Mouse (Mus musculus) kidney, embryonic 14.5 days (tissue): Measurements from ENCODE around the gene Pxylp1. TPM values are rescaled to one million over a fixed set of nuclear protein-coding genes. Genes with fewer than 3 reads are reported as not detected.

Experiments used
- ATAC-seq: fragments of 200-750 bp; cut with Nextera tagmentation; 2 replicates; pipeline ENCODE4 v1.8.0; 2017; ENCODE audit warnings: moderate number of reproducible peaks, mild to moderate bottlenecking, moderate TSS enrichment, moderate library complexity; ENCODE audit not compliant: low FRiP score, low TSS enrichment
- H3K27ac ChIP-seq: fragments of 300-500 bp; sonication (generic); 2 replicates; pipeline ENCODE4 v1.5.1; 2014; ENCODE audit warnings: low read depth, mild to moderate bottlenecking, low read length, moderate library complexity, mixed read lengths
- H3K27me3 ChIP-seq: fragments of 300-500 bp; sonication (generic); 2 replicates; pipeline ENCODE4 v1.6.1; 2014; ENCODE audit warnings: mild to moderate bottlenecking, low read length; ENCODE audit not compliant: control insufficient read depth, insufficient read depth
- H3K36me3 ChIP-seq: fragments of 300-500 bp; sonication (generic); 2 replicates; pipeline ENCODE4 v1.6.1; 2014; ENCODE audit warnings: low read length, mixed read lengths; ENCODE audit not compliant: control insufficient read depth, insufficient read depth
- H3K4me1 ChIP-seq: fragments of 300-500 bp; sonication (generic); 2 replicates; pipeline ENCODE4 v1.6.1; 2014; ENCODE audit warnings: low read length, mixed read lengths; ENCODE audit not compliant: control insufficient read depth, insufficient read depth
- H3K4me2 ChIP-seq: fragments of 300-500 bp; sonication (generic); replicated peaks from 2 replicates; pipeline ENCODE4 v1.6.1; 2014; ENCODE audit warnings: low read depth, mild to moderate bottlenecking, low read length
- H3K4me3 ChIP-seq: fragments of 300-500 bp; sonication (generic); 2 replicates; pipeline ENCODE4 v1.5.1; 2014; ENCODE audit warnings: mild to moderate bottlenecking, low read length
- H3K9ac ChIP-seq: fragments of 300-500 bp; sonication (generic); 2 replicates; pipeline ENCODE4 v1.6.1; 2014; ENCODE audit warnings: low read depth, mild to moderate bottlenecking, low read length, moderate library complexity
- H3K9me3 ChIP-seq: fragments of 300-500 bp; sonication (generic); 2 replicates; pipeline ENCODE4 v1.6.1; 2016; ENCODE audit warnings: low read length; ENCODE audit not compliant: control insufficient read depth
- WGBS: fragments of 180-500 bp; shearing (Covaris S2); extraction: QIAGEN DNeasy Blood & Tissue Kit; methylation state at CpG from one replicate; pipeline ENCODE4 v1.1.7; 2014; 5-methylcytosine and 5-hydroxymethylcytosine counted together
- polyA plus RNA-seq: library from polyadenylated mRNA; unstranded; fragments of >200 nt; fragmentation: Nextera tagmentation; extraction: Ambion mirVana; gene quantifications from 2 replicates; pipeline ENCODE4 v1.2.1, GENCODE M21; 2014

Gene Pxylp1
- polyA plus RNA-seq, 1 experiment from 2014 or later = 19.3 TPM

GRCm38 (mm10) chr9:96887954-96888353, 4.5 kb downstream of the Pxylp1 start:
- H3K4me2 ChIP-seq = no peak overlapping the region
- no peaks in the 10 kb centered on the region for H3K36me3 ChIP-seq
- H3K27ac ChIP-seq = no peak overlapping the region
- no peak for ATAC-seq
- H3K27me3 ChIP-seq = peaks cover 16% of the 10 kb centered on the region; the same call in 1 of the 2 replicates
- H3K9ac ChIP-seq = peak overlapping the region; percentile 76; the same call in 1 of the 2 replicates
- H3K4me3 ChIP-seq = peak overlapping the region; percentile 49
- WGBS = 13% methylated on average over 6 of the region's 6 CpGs
- peaks cover 4% of the 10 kb centered on the region; the same call in 1 of the 2 replicates for H3K4me1 ChIP-seq
- no peaks in the 10 kb centered on the region for H3K9me3 ChIP-seq

GRCm38 (mm10) chr9:96887492-96887891, 5.0 kb downstream of the Pxylp1 start:
- Histone ChIP-seq H3K9ac (no peak overlapping the region), H3K4me1 (peaks cover 4% of the 10 kb centered on the region; the same call in 1 of the 2 replicates), H3K4me2 (no peak overlapping the region), H3K27ac (no peak overlapping the region), H3K36me3 (no peaks in the 10 kb centered on the region), H3K27me3 (peaks cover 16% of the 10 kb centered on the region; the same call in 1 of the 2 replicates), H3K9me3 (no peaks in the 10 kb centered on the region), H3K4me3 (no peak overlapping the region)
- ATAC-seq = no peak

GRCm38 (mm10) chr9:96885781-96886180, 6.7 kb downstream of the Pxylp1 start:
- H3K4me1 ChIP-seq = peaks cover 4% of the 10 kb centered on the region; the same call in 1 of the 2 replicates
- 68% methylated on average over 3 of the region's 3 CpGs for WGBS

GRCm38 (mm10) chr9:96882496-96883265, 9.8 kb downstream of the Pxylp1 start:
- H3K4me1 ChIP-seq = 0 out of 2 replicates have a peak, but pooled peaks cover 5% of the 10 kb centered on the region
- no peak for ATAC-seq
- no peaks in the 10 kb centered on the region for H3K9me3 ChIP-seq
- H3K36me3 ChIP-seq = no peaks in the 10 kb centered on the region
- H3K4me2 ChIP-seq = no peak overlapping the region
- no peak overlapping the region for H3K4me3 ChIP-seq
- no peak overlapping the region for H3K27ac ChIP-seq
- 91% methylated on average over 20 of the region's 20 CpGs for WGBS
- H3K27me3 ChIP-seq = peaks cover 5% of the 10 kb centered on the region; the same call in 1 of the 2 replicates
- no peak overlapping the region for H3K9ac ChIP-seq

More at GRCm38 (mm10) chr9:96885781-96886180, 6.7 kb downstream of the Pxylp1 start:
- ATAC-seq = no peak
- no peak overlapping the region for H3K4me2 ChIP-seq
- H3K9ac ChIP-seq = no peak overlapping the region
- H3K36me3 ChIP-seq = no peaks in the 10 kb centered on the region
- H3K4me3 ChIP-seq = no peak overlapping the region
- no peaks in the 10 kb centered on the region for H3K9me3 ChIP-seq
- no peak overlapping the region for H3K27ac ChIP-seq
- H3K27me3 ChIP-seq = peaks cover 16% of the 10 kb centered on the region; the same call in 1 of the 2 replicates

GRCm38 (mm10) chr9:96881901-96882300, 10.6 kb downstream of the Pxylp1 start:
- no peaks in the 10 kb centered on the region for H3K36me3 ChIP-seq
- WGBS = 62% methylated on average over 6 of the region's 6 CpGs
- 0 out of 2 replicates have a peak, but pooled peaks cover 5% of the 10 kb centered on the region for H3K4me1 ChIP-seq
- H3K9ac ChIP-seq = no peak overlapping the region
- no peak for ATAC-seq
- no peak overlapping the region for H3K4me2 ChIP-seq
- no peaks in the 10 kb centered on the region for H3K9me3 ChIP-seq
- H3K4me3 ChIP-seq = no peak overlapping the region
- no peaks in the 10 kb centered on the region for H3K27me3 ChIP-seq
- H3K27ac ChIP-seq = no peak overlapping the region

- WGBS = 75% methylated on average over 6 of the region's 6 CpGs
- ATAC-seq = no peak
- no peak overlapping the region for H3K27ac ChIP-seq
- no peaks in the 10 kb centered on the region for H3K36me3 ChIP-seq
- H3K4me3 ChIP-seq = no peak overlapping the region
- H3K4me2 ChIP-seq = no peak overlapping the region
- no peaks in the 10 kb centered on the region for H3K27me3 ChIP-seq
- H3K4me1 ChIP-seq = 0 out of 2 replicates have a peak, but pooled peaks cover 5% of the 10 kb centered on the region
- no peaks in the 10 kb centered on the region for H3K9me3 ChIP-seq
- H3K9ac ChIP-seq = no peak overlapping the region
These were observed 13.4 kb downstream of the Pxylp1 start for GRCm38 (mm10) chr9:96879024-96879423.

GRCm38 (mm10) chr9:96878464-96878863, 14.0 kb downstream of the Pxylp1 start:
- Histone ChIP-seq H3K4me3 (no peak overlapping the region), H3K9ac (no peak overlapping the region), H3K27me3 (no peaks in the 10 kb centered on the region), H3K27ac (no peak overlapping the region), H3K9me3 (no peaks in the 10 kb centered on the region), H3K4me1 (0 out of 2 replicates have a peak, but pooled peaks cover 5% of the 10 kb centered on the region), H3K36me3 (no peaks in the 10 kb centered on the region), H3K4me2 (no peak overlapping the region)
- WGBS = 10% methylated on average over 4 of the region's 4 CpGs
- no peak; the same call in 1 of the 2 replicates for ATAC-seq

GRCm38 (mm10) chr9:96875704-96876103, 16.8 kb downstream of the Pxylp1 start:
- Histone ChIP-seq H3K9me3 (0 out of 2 replicates have a peak, but pooled peaks cover 4% of the 10 kb centered on the region), H3K9ac (no peak overlapping the region), H3K4me3 (no peak overlapping the region), H3K4me1 (0 out of 2 replicates have a peak, but pooled peaks cover 5% of the 10 kb centered on the region), H3K4me2 (no peak overlapping the region), H3K36me3 (no peaks in the 10 kb centered on the region), H3K27me3 (no peaks in the 10 kb centered on the region), H3K27ac (no peak overlapping the region)
- 47% methylated on average over 4 of the region's 4 CpGs for WGBS
- ATAC-seq = no peak

- no peak overlapping the region for H3K9ac ChIP-seq
- no peak overlapping the region for H3K4me2 ChIP-seq
- 77% methylated on average over 5 of the region's 5 CpGs for WGBS
- ATAC-seq = no peak
- no peak overlapping the region for H3K27ac ChIP-seq
- H3K4me1 ChIP-seq = no peaks in the 10 kb centered on the region
- 0 out of 2 replicates have a peak, but pooled peaks cover 7% of the 10 kb centered on the region for H3K9me3 ChIP-seq
- no peaks in the 10 kb centered on the region for H3K27me3 ChIP-seq
- no peaks in the 10 kb centered on the region for H3K36me3 ChIP-seq
- no peak overlapping the region for H3K4me3 ChIP-seq
These were observed 19.4 kb downstream of the Pxylp1 start for GRCm38 (mm10) chr9:96873082-96873481.
